Mouse (Mus musculus) C2C12 (cell line): Measurements from ENCODE around the gene Mmp10.

Experiments used
- CEBPB ChIP-seq: IDR thresholded peaks from one replicate; pipeline ENCODE4 v1.6.1; 2011; ENCODE audit warnings: low read depth, mild to moderate bottlenecking, control low read depth, moderate library complexity
- CTCF ChIP-seq: IDR thresholded peaks from one replicate; pipeline ENCODE4 v1.5.1; 2011; ENCODE audit not compliant: control insufficient read depth, insufficient read depth, insufficient read length
- MAX ChIP-seq: IDR thresholded peaks from one replicate; pipeline ENCODE4 v1.6.1; 2011; ENCODE audit warnings: mild to moderate bottlenecking, control low read depth
- USF1 ChIP-seq: IDR thresholded peaks from one replicate; pipeline ENCODE4 v1.6.1; 2011; ENCODE audit warnings: low read depth, mild to moderate bottlenecking, control low read depth, moderate library complexity

DNA sequence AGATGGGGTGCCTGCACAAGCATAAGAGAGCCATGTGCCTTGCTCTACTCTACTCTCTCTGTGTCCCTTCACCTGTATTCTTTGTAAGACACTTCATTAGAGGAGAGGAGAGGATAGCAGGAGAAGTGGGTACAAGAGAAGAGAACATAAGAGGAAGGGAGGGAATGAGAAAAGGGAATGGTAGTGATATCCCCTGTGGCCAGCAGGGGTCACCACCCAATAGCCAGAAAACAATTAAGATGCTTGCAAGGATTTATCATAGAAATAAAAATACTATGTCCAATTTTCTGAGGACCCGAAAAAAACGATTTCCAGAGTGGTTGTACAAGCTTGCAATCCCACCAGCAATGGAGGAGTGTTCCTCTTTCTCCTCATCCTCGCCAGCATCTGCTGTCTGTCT lies 52.2 kb downstream of the Mmp10 start:
- TF ChIP-seq CTCF, result no peak
- no peak for TF ChIP-seq CEBPB
- TF ChIP-seq MAX, result no peak
- no peak for TF ChIP-seq USF1
